Comparison of ENCODE assay signal across 8 mouse cellular contexts in the genomic region with DNA sequence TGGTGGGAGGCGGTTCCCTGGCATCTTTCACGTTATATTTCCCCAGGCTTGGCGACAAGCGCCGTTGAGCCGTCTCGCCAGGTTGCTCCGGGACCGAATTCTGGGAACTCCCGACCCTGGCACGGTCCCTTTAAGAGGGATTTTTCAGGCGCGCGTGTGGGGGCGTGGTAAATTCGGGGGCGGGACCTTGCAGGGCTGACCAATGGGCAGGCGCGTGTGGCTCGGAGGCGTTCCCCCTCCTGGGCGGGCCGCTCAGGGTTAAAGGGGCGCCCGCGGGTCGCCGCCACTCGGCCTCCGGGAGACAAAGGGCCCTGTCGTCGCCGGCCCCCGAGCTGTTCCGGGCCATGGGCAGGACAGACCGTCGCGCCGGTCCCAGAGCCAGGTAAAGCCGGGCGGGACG. TPM values are rescaled to one million over a fixed set of nuclear protein-coding genes. Genes with fewer than 3 reads are reported as not detected.
DNase-seq lines count a peak whose midpoint lies in the region; ATAC-seq and TF ChIP-seq lines count a peak whose summit lies in the region.

TSS of gene Pheta1 (plus strand) at position 242 of the 400 bp plus-strand sequence.

- DNase-seq in gastrocnemius, adult 2 months, result peak; percentile 97
- peak; percentile 90 to 92 for DNase-seq in left cerebral cortex, adult 18-20 months (ENCODE audit: low spot score in 2 of 2)
- DNase-seq in lung, postnatal 4 days, result peak; percentile 95
- DNase-seq in retina, postnatal 1 day, result peak; percentile 95
- DNase-seq in thymus, postnatal 4 days, result peak; percentile 95

- WGBS in hindbrain, embryonic 16.5 days, result under 1% methylated on average over 42 of the region's 42 CpGs

- peaks cover 7% of the 10 kb centered on the region for H3K27me3 ChIP-seq in hindbrain, embryonic 16.5 days (replicated peaks; ENCODE audit: control insufficient read depth, insufficient read depth, low read length)

- peak within 1 kb of the TSS; percentile 87 for H3K27ac ChIP-seq in gastrocnemius, adult 2 months
- peak within 1 kb of the TSS; percentile 70 for H3K27ac ChIP-seq in hindbrain, embryonic 16.5 days (ENCODE audit: low read depth, low read length)

- H3K4me3 ChIP-seq in gastrocnemius, adult 2 months, result peak within 1 kb of the TSS; percentile 93
- H3K4me3 ChIP-seq in hindbrain, embryonic 16.5 days (ENCODE audit: low read length), result peak within 1 kb of the TSS; percentile 81

- ATAC-seq in activated CD4-positive, CD25-positive, alpha-beta regulatory T cell, adult 4 months, result peak; percentile 93
- peak; percentile 79 for ATAC-seq in common myeloid progenitor, adult 5-6 weeks (replicated peaks; ENCODE audit: low read depth, poor library complexity, severe bottlenecking)
- ATAC-seq in hindbrain, embryonic 16.5 days, result peak; percentile 94

- peak within 1 kb of the TSS; percentile 73 for H3K4me2 ChIP-seq in hindbrain, embryonic 16.5 days (ENCODE audit: low read length)

- peaks cover 10% of the 10 kb centered on the region for H3K36me3 ChIP-seq in hindbrain, embryonic 16.5 days (ENCODE audit: control insufficient read depth, insufficient read depth, low read length)

- peak within 1 kb of the TSS; percentile 83 for H3K9ac ChIP-seq in hindbrain, embryonic 16.5 days (ENCODE audit: low read depth, low read length)

- peaks cover 26% of the 10 kb centered on the region for H3K4me1 ChIP-seq in hindbrain, embryonic 16.5 days (ENCODE audit: control insufficient read depth, insufficient read depth, low read depth, low read length)

- TF ChIP-seq CTCF in gastrocnemius, adult 2 months (IDR thresholded peaks at IDR 0.05), result no peak

- no peaks in the 10 kb centered on the region for H3K9me3 ChIP-seq in hindbrain, embryonic 16.5 days (ENCODE audit: control insufficient read depth, low read length)

- intact Hi-C loops in gastrocnemius, adult 2 months (cut with DNase I), result loop anchor here (10.0 kb wide), 1 partner anchor 54 kb away; no protein-coding TSS in a partner anchor

RNA-seq across cellular contexts. Expression of gene Pheta1, which starts in this region (rescaled TPM):
- 1 to 10 TPM in 1 of 2 experiments, under 1 TPM in 1; 0.60 to 1.2 TPM for polyA plus RNA-seq in activated CD4-positive, CD25-positive, alpha-beta regulatory T cell, adult 4 months (2017; shearing (Covaris generic))
- total RNA-seq in common myeloid progenitor, adult 5-6 weeks (2017), result 1.6 and 2.6 TPM in 2 replicates
- total RNA-seq in gastrocnemius, adult 2 months (2021), result 1 to 10 TPM; 4.7 to 6.4 TPM
- 34.1 and 39.5 TPM in 2 replicates for polyA plus RNA-seq in hindbrain, embryonic 16.5 days (2015; fragmentation: Nextera tagmentation; extraction: Ambion mirVana)
- total RNA-seq in left cerebral cortex, adult 18-20 months (2021), result 10 to 100 TPM in 1 of 2 experiments, 1 to 10 TPM in 1; 9.8 to 10.1 TPM

Comparison
In these comparisons a context has a peak if more than half of its experiments do, and no peak if none do; other contexts are left out.
1. Peak in every context shown above with its lines: DNase-seq, ATAC-seq, H3K4me3 ChIP-seq and H3K27ac ChIP-seq.
2. RNA of gene Pheta1 (polyA plus RNA-seq): 34.1 to 39.5 TPM in hindbrain, embryonic 16.5 days; 0.60 to 1.2 TPM in activated CD4-positive, CD25-positive, alpha-beta regulatory T cell, adult 4 months; every median in the first group is over 10 times any median in the second.